Mouse (Mus musculus) hindbrain, embryonic 13.5 days (tissue): ENCODE data around the gene Pds5a. TPM values are rescaled to one million over a fixed set of nuclear protein-coding genes. Genes with fewer than 3 reads are reported as not detected.

Experiments used
- polyA plus RNA-seq: library from polyadenylated mRNA; unstranded; fragments of >200 nt; fragmentation: Nextera tagmentation; extraction: Ambion mirVana; gene quantifications from 2 replicates; pipeline ENCODE4 v1.2.1, GENCODE M21; 2015

The Pds5a gene
- polyA plus RNA-seq, 1 experiment from 2014 or later, result 57.8 TPM

Other genes with a start within 250 kb of the Pds5a start
- gene Gm43552, start 205.4 kb downstream of the Pds5a start, polyA plus RNA-seq, result 2.7 TPM in 1 of 2 replicates, not detected in the other
- gene Smim14, start 161.1 kb downstream of the Pds5a start, polyA plus RNA-seq, result 189 and 195 TPM in 2 replicates
- gene Ube2k, start 161.0 kb downstream of the Pds5a start, polyA plus RNA-seq, result 215 and 216 TPM in 2 replicates
- 19.2 and 19.4 TPM in 2 replicates for gene N4bp2, start 65.2 kb upstream of the Pds5a start, polyA plus RNA-seq
- gene Rhoh, start 162.9 kb upstream of the Pds5a start, polyA plus RNA-seq, result 0.30 and 0.60 TPM in 2 replicates
- gene Chrna9, start 236.6 kb upstream of the Pds5a start, polyA plus RNA-seq, result 0.14 TPM in 1 of 2 replicates, not detected in the other